Mouse (Mus musculus) left cerebral cortex, postnatal 14 days (tissue): ENCODE measurements around the gene Timp3. TPM values are rescaled to one million over a fixed set of nuclear protein-coding genes. Genes with fewer than 3 reads are reported as not detected.

Experiments used
- DNase-seq, 2 experiments: peaks; one replicate each; pipeline ENCODE4 v3.0.0; 2021 to 2022; ENCODE audit warnings: low spot score in 2 of 2, mixed read lengths in 1 of 2
- intact Hi-C: fragments of 180-260 bp; cut with DNase I; formaldehyde crosslinking; loops from one replicate; pipeline ENCODE4 v1.15.1; 2025
- long read RNA-seq, 2 experiments: library from polyadenylated mRNA; stranded (forward); transcript quantifications; one replicate each; pipeline ENCODE4 v2.0.0; 2021
- total RNA-seq, 2 experiments: library from RNA; stranded (reverse); gene quantifications; 2 replicates each; pipeline ENCODE4 v1.2.3; 2021

Timp3 gene
- total RNA-seq = 10 to 100 TPM; 49.1 to 51.5 TPM
- long read RNA-seq, experiment 1, full-length matches to known transcripts = 12 of 27 reads
- long read RNA-seq, experiment 1, partial matches to known transcripts = 14 of 27 reads
- long read RNA-seq, experiment 1, other reads (novel, unspliced or antisense) = 1 of 27 reads
- long read RNA-seq, experiment 2, full-length matches to known transcripts = 12 of 26 reads
- long read RNA-seq, experiment 2, partial matches to known transcripts = 0 of 26 reads
- long read RNA-seq, experiment 2, other reads (novel, unspliced or antisense) = 14 of 26 reads

GRCm38 (mm10) chr10:86300293-86301116, at the start of gene Timp3:
Gene Timp3, plus strand, starts transcription at chr10:86300372.
- intact Hi-C loops = no loop called here
- DNase-seq = peak in 1 of 2 experiments; percentile 69

- DNase-seq = peak; percentile 73 to 86
- intact Hi-C loops = no loop called here
These were observed 44.0 kb upstream of the Timp3 start for GRCm38 (mm10) chr10:86256221-86256620.

DNA sequence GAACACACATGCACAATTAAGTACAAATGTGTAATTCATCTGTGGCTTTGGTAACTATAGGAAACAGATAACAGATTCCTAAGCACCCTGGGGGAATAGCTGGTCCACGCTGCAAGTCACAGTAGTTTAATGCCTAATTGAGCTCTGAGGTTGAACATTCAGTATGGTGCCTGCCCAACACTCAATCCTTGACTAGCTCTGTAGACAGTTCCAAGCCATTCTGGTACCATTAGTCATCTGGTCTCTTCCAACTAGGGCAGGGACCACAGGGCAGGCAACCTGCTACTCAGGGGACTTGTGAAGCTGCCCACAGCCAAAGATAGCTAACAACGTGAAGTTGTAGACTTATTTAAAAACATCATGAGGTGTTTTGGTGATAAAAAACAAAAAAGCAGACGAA, 43.1 kb upstream of the Timp3 start:
- intact Hi-C loops = no loop called here
- DNase-seq = no peak

DNA sequence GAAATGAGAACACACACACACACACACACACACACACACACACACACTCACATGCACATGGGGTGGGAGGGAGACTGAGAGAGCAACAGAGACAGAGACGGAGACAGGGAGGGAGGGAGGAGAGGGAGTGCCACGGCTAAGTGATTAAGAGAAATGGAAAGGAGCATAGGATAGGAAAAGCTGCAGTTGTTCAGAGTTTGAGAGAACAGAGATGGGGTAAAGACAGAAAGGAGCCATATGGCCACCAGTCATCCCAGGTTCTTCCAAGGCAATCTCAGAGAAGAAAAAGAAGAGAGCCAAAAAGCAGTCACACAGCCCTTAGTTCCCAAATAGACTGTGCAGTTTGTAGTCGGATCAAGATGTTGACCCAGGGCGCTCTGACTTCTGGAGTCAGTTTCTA, 42.1 kb upstream of the Timp3 start:
- DNase-seq = no peak
- intact Hi-C loops = no loop called here

- intact Hi-C loops = no loop called here
- DNase-seq = no peak
These were observed 41.2 kb upstream of the Timp3 start for GRCm38 (mm10) chr10:86258992-86259391.

DNA sequence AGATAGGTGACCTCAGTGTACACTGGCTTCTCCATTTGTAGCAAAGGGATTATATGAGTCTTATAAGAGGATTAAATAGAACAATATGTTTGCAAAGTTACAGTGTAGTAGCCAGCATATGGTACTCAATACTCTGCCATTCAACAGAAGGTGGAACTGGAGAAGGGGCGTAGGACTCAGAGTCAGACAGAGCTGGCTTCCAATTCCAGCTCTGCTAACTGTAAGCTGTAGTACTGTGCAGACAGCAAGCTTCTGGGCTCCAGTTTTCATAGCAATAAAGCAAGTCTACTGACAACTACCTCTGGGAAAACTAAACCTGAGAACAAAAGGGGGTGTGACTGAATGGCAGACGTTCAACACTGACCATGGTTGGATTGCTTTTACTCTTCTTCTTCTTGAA, 38.4 kb upstream of the Timp3 start:
- no peak for DNase-seq
- intact Hi-C loops = no loop called here

GRCm38 (mm10) chr10:86264618-86265017, 35.6 kb upstream of the Timp3 start:
- no peak for DNase-seq
- intact Hi-C loops = no loop called here

- no peak for DNase-seq
- intact Hi-C loops = no loop called here
These were observed 29.9 kb upstream of the Timp3 start for GRCm38 (mm10) chr10:86270254-86270653.

DNA sequence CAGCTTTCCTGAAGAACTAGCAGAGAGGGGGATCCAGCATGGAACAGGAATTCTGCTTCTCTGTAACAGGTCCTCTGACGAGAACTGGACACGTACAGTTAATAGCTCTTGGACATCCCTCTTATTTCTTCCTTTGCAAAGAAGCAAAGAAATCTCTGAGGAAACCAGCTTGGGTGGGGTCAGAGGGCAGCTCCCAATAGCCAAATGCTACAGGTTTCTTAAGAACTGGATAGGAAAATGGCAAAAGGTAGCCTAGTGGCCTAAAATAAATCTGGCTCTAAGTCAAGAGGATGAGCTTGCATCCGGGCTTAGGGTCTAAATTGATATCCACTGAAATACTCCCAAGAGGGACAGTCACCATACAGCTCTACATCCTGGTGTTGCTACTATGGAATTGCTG, 27.3 kb upstream of the Timp3 start:
- intact Hi-C loops = no loop called here
- no peak for DNase-seq

DNA sequence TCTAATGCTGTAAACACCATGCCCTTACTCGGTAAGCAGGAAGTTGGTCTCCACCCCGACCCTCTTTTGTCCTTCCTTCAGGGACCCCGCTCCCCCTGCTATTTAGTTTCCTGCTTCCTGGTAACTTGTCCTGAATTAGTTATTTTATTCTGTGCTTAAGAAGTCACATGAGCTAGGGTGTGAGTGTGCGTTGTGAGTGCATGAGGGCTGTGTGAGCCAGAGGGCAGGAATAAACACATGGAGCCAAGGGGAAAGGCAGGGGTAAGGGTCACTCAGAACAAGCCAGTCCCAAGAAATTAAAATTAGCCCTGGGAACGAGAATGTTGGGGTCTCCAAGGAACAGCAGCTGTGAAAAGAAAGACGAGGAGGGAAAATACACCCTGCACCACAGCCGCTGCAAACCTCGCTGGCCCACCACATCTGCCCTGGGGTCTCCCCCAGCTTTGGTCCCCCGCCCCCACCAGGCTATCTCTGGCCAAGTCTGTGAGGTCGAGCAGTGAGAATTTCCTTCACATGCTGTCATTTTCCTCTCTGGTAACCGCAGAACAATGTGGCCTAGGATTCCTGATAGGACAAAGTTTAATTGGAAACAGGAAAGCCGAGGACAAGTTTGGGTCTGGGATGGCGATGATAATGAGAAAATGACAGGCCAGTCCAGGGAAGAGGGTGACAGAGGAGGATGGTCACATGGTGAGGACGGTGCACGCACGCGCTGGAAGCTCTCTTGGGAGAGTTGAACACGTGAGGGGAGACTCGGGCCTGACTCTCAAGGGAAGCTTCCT, 26.6 kb upstream of the Timp3 start:
- DNase-seq = no peak
- intact Hi-C loops = no loop called here

- intact Hi-C loops = no loop called here
- DNase-seq = no peak
These were observed 24.6 kb upstream of the Timp3 start for GRCm38 (mm10) chr10:86275585-86275984.

GRCm38 (mm10) chr10:86277327-86277726, 22.8 kb upstream of the Timp3 start:
- no peak for DNase-seq
- intact Hi-C loops = no loop called here

GRCm38 (mm10) chr10:86278481-86278880, 21.7 kb upstream of the Timp3 start:
- DNase-seq = no peak
- intact Hi-C loops = no loop called here

DNA sequence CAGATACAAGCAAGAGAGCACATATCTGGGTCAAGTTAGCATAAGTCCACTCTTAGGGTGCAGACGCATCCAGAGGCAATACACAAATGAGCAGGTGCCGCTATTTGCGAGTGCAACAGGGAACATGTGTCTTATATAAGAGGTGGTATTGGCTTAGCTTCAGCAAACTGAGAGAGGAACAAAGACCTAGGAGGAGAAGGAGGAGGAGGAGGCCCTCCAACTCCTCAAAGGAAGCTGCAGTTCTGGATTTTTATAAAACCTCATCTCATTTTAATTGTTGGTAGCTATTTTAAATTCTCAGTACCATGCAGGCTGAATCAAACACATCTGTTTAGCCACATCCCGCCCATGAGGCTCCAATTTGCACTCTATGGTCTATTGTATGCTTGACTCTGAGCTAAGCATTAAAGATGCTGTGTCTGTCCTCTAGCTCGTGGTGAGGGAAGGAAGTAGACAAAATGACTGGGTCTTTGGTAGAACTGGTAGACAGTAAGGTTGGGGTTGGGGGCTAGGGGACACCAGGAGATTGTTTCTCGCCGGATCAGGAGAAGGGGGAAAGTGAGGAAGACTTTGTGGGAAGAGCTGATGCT, 20.5 kb upstream of the Timp3 start:
- DNase-seq = no peak
- intact Hi-C loops = no loop called here

GRCm38 (mm10) chr10:86281238-86281637, 18.9 kb upstream of the Timp3 start:
- no peak for DNase-seq
- intact Hi-C loops = no loop called here

DNA sequence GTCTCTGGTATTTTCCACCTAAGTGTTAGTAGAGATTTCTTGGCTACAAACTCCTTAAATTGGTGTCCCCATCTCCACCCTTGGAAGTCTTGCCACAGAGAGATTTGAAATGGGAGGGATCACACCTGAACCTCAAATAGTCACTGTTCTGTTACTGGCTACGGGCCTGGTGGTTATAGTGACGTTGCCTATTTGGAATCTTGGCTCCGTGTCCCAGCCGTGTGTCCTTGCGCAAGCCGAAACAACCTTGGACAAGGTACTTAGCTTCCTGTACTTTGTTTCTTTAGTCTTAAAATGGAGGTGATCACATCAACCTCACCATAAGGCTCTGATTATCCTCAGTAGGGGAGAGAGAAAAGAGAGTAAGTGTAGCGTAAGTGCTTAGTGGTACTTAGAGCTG, 13.7 kb upstream of the Timp3 start:
- no peak for DNase-seq
- intact Hi-C loops = no loop called here

- DNase-seq = no peak
- intact Hi-C loops = no loop called here
These were observed 9.9 kb upstream of the Timp3 start for GRCm38 (mm10) chr10:86290109-86290771.

- DNase-seq = no peak
- intact Hi-C loops = loop anchor here (2.0 kb wide), 1 partner anchor 111 kb away; no protein-coding TSS in a partner anchor
These were observed 6.3 kb upstream of the Timp3 start for GRCm38 (mm10) chr10:86293880-86294279.
